Mouse (Mus musculus): ENCODE results near the gene Grin2c.

Grin2c gene

DNA sequence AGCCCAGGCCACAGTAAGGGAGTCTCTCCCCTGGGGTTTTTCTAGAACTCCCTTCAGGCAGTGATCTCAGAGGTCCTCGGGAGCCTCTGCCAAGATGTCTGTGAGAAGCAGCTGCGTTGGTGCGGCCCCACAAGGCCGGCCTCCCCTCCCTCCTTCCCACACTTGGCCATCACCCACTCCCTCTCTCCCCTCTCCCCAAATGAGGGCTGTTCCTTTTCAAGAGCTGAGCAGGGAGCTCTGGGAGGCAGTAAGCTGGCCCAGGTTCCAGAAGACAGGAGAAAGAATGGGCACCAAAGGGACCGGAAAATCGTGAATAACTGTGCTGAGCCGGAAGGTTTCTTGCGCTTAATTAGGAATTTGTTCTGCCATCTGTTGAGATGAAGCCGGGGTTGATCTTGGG is 35.1 kb downstream of the Grin2c start:
- no peak for DNase-seq (ENCODE audit: low spot score in 2 of 2)

DNA sequence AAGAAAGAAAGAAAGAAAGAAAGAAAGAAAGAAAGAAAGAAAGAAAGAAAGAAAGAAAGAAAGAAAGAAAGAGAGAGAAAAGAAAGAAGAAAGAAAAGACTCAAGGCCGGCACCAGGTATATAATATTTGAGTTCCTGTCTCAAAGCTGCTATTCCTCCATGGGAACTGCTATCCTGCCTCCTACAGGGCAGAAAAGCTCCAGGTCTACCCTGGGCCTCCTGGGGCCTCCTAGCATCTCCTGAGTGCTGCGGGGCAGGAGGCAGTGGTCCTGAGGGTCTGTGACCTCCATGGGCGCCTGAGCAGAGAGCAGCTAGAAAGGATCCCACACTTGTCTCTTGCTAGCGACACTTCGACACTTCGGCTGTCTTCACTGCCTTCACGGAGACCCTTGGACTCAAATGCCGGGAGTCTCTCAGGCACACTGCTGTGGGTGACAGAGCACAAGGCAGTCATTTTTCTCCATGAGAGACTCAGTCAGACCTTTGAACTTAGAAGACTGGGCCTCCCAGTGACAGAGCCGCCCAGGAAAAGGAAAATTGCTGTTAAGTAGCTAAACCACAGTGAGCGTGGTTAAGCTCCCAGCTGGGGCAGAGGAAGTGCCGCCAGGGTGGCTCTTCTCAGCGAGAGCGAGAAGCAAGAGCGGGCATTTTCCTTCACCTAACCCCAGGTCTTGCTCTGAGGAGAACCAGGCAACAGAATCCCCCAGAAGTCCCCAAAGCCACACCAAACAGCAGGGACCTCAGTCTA is 35.7 kb downstream of the Grin2c start:
- no peak for DNase-seq (ENCODE audit: low spot score in 2 of 2)

- DNase-seq (ENCODE audit: low spot score in 2 of 2): no peak
These were observed 37.8 kb downstream of the Grin2c start for GRCm38 (mm10) chr11:115229021-115229930.

GRCm38 (mm10) chr11:115228430-115228829 is 38.6 kb downstream of the Grin2c start:
- DNase-seq (ENCODE audit: low spot score in 2 of 2): no peak

DNA sequence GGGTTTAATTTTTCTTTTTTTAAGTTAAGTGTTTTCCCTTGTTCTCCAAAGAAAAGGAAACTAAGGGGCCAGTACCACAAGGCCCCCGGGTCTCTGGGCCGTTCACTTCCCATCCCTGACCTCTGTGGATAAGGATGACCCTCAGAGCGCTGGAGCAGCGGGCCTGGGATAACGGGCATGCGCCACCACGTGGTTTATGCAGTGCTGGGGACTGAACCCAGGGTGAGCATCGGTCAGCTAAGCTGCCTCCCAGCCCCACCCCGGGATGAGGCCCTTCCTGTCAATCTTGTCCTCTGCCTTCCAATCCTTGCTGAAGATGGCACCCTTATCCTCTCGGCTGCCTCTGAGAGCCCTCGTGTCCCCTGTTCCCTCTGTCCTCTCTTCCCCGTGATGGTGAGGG is 39.4 kb downstream of the Grin2c start:
- DNase-seq (ENCODE audit: low spot score in 2 of 2): no peak

GRCm38 (mm10) chr11:115226811-115227491 is 40.1 kb downstream of the Grin2c start:
- DNase-seq (ENCODE audit: low spot score in 2 of 2): no peak

DNA sequence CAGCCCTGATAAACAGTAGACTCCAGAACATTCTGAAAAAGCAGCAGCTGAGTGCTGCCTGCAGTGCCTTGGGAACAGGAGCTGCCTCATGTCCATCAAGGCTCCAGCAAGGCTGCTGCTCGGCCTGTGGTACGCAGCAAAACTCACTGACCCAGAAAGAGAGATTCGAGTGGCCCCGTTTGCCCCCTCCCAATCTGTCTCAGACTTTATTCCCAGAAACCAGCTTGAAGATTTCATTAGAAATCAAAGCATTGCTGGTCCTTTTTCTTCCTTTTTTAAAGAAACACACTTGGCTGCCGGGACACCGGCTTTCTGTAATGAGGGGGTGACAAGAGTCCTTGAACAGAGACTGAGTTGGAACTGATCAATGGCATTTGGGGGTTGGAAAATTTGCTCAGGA is 41.7 kb downstream of the Grin2c start:
- DNase-seq (ENCODE audit: low spot score in 2 of 2): no peak

DNA sequence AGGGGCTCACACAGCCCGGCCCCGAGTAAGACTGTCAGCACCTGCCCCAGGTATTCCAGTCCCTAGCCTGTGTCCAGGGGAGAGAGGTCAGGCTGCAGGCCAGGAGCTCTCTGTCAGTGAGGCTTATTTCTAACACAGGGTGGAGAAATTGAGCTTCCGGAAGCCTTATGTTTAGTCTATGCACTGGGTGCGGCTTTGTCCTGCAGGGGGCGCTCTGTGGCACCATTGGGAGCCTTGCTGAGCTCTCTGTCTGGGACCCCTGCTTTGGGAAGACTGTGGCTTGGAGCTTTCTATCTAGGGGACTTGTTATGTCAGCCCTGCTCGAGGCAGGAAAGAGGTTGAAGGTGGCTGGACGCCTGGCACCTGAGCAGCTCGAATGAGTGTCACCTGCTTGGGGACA is 42.2 kb downstream of the Grin2c start:
- DNase-seq (ENCODE audit: low spot score in 2 of 2): no peak

- no peak for DNase-seq (ENCODE audit: low spot score in 2 of 2)
These were observed 43.2 kb downstream of the Grin2c start for GRCm38 (mm10) chr11:115223877-115224276.

GRCm38 (mm10) chr11:115223451-115223850 is 43.6 kb downstream of the Grin2c start:
- no peak for DNase-seq (ENCODE audit: low spot score in 2 of 2)

- no peak for DNase-seq (ENCODE audit: low spot score in 2 of 2)
These were observed 44.5 kb downstream of the Grin2c start for GRCm38 (mm10) chr11:115222570-115222969.

DNA sequence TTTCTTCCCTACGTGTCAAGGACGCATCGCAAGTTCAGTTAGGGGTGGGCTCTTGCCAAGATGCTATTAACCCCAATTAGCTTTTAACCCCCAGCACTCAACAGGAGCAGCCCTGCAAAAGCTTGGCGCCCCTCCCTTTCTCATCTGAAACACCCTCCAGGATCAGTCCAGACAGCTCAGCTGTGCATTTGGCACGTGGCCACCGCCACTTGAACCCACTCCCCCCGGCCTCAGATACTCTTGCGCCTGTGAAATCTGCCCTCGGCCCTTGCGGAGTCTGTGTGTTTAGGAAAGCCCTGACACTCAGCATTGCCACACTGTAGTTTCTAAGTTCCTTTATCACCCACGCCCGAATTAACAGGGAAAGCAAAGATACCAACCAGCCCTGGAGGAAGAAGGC is 45.0 kb downstream of the Grin2c start:
- no peak for DNase-seq (ENCODE audit: low spot score in 2 of 2)

DNA sequence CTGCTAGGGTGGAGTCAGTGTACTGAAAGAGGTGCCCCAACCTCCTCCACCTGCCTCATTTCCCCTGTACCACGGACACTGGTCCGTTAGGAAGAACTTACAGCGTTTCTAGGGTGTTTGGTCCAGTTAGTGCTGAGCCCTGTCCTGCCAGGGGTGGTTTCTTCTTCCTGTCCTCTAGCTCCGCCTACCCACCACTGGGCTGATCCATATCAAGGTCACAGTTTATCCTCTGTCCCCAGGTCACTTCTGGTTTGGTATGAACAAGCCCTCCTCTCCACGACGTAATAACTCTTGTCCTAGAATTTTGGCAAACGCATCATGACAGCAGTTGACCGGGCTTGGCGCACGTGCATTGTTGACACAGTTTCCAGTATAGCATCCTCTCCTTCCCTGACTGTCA is 47.4 kb downstream of the Grin2c start:
- DNase-seq (ENCODE audit: low spot score in 2 of 2): no peak

- DNase-seq (ENCODE audit: low spot score in 2 of 2): no peak
These were observed 47.8 kb downstream of the Grin2c start for GRCm38 (mm10) chr11:115219263-115219662.

GRCm38 (mm10) chr11:115217439-115218410 is 49.3 kb downstream of the Grin2c start:
- DNase-seq (ENCODE audit: low spot score in 2 of 2): no peak

GRCm38 (mm10) chr11:115215123-115215522 is 51.9 kb downstream of the Grin2c start:
- DNase-seq (ENCODE audit: low spot score in 2 of 2): no peak

DNA sequence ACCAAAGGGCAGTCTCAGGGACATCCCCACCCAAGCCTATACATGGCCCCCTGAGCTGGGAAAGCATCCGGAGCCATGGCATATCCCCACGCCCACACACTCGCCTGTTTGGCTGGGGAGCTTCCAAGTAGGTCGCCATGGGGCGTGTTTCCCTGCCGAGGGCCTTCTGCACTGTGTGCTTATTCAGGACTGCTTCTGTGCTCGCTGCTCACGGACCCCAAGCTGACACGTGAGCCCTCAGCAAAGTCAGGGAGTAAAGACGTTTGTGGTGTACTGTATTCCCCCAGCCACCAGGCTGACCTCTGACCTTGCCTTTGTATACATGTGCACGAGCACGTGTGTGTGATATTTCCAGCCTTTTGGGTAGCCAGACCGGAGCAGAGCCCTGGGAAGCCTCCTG is 54.9 kb downstream of the Grin2c start:
- no peak for DNase-seq (ENCODE audit: low spot score in 2 of 2)

DNA sequence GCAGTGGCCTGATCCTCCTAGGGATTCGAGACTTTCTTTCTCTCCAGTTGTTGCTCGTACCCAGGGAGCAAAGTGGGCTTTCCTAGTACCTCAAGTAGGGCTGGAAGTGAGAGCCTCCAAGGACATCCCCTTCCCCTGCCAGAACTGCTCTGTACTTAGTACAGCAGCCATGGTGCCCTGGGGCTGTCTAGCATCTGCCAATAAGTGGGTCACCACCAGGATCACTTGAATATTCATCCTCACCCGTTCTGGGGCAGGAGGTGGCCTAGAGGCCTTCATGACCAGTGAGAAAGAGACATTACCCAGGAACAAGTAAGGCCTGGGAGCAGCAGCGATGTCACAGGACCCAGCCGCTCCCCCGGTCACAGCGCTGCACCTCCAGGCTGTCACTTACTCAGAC is 57.1 kb downstream of the Grin2c start:
- DNase-seq (ENCODE audit: low spot score in 2 of 2): no peak

- no peak for DNase-seq (ENCODE audit: low spot score in 2 of 2)
These were observed 58.0 kb downstream of the Grin2c start for GRCm38 (mm10) chr11:115208776-115209732.

DNA sequence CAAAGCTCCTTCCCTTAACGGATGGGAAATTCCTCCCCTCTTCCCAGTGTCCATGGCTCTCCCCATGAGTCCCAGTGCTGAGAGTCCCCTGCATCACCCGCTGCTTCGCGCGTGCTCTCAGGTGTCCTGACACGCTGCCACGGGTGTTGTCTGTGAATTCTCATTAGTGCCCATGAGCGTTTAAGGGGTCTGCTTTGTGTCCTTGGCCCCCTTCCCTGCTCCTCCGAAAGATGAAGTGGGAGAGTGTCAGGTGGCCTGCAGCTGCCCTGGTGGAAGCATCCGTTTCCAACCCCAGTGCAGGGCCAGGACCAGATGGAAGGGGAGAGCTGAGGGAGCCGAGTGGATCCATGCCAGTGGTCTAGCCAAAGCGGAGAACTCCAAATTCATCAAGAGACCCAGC is 58.9 kb downstream of the Grin2c start:
- no peak for DNase-seq (ENCODE audit: low spot score in 2 of 2)
